Mouse (Mus musculus): Measurements from ENCODE around the gene Wdfy4.

Gene Wdfy4

DNA sequence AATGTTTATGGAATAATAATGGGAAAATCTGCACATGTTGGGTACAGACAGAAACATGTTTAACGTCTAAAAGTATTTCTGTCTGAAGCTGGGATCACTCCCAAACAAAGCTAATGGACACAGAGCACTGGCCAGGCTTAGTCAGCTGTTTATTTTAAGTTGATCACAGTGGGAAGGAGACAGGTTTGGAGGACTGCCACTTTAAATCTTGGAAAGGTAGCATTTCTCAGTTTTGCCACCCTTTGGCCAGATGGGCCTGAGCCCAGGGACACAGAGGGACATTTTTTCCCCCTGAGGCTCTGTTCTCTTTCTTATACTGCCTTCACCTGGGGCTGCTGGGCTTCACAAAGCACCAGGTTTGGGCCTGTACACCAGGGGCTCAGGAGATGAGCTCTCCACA lies 103.0 kb downstream of the Wdfy4 start:
- no peak for DNase-seq (ENCODE audit: low read depth in 2 of 2, low spot score in 2 of 2)

DNA sequence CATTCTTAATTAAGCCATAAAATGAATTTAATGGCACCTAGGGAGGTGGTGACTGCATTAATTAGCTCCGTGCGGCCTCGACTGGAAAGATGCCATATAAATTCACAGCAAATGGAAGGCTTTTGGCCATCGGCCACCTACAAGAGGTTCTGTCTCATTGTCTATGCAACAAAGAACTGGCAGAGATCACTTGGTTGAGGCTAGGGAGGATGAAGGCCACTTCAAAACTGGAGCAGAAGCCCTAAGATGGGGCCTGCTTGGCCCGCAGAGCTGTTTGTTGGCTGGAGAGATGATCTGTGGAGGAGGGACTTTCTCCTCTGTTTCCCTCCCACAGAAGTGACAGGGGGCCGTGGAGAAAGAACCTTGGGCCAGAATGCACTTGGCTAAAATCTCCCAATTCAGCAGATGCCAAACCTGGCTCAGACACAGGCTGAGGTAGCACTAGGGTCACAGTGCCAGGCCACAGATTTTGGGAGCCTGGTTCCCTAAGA lies 103.9 kb downstream of the Wdfy4 start:
- no peak for DNase-seq (ENCODE audit: low read depth in 2 of 2, low spot score in 2 of 2)

DNA sequence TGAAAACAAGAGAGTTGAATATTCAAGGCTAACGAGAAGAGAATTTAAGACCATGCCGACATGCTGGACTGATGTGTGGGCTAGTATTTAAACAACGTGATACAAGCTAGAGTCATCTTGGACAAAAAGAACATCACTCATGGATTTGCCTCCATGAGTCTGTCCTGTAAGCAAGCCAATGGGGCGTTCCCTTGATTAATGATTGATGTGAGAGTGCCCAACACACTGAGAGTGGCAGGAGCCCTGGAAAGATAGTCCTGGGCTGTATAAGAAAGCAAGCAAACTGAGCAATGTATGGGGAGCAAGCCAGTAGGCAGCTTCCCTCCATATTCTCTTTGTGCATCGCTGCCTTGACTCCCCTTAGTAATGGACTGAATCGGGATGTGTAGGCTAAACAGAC lies 106.7 kb downstream of the Wdfy4 start:
- DNase-seq (ENCODE audit: low read depth in 2 of 2, low spot score in 2 of 2) = no peak

DNA sequence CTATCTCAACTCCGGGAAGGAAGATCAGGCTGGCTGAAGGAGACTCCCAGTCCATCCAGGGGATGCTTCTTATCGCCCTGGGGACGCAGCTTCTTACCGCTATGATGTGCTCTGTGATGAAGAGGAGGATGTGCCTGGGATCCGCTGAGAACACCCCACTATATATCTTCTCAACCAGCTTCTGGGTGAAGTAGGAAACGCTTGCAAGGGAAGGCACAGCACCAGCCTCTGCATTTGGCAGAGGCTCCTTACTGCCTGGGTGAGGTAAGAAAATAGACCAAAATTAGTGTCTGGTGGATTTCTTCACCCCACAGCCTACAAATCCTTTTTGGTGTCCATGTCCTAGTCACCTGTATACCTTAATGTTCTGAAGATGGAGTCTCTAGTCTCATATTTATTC lies 107.2 kb downstream of the Wdfy4 start:
- no peak for DNase-seq (ENCODE audit: low read depth in 2 of 2, low spot score in 2 of 2)

DNA sequence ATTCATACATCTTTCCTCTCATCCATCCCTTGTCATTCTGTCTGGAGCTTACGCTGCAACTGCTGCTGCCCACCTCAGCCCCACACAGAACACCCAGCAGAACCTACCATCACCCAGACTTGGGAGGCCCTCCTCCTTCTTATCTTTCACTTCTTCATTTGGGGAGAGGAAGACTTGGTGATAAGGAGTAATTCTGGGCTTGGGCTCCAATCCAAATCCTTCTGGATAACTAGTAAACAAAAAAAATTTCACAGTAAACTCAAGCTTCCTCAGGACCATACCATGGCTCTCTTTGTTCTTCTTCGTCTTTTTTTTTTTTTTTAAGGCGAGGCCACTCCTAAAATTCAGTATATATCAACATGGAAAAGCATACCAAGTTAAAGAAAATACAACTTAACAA lies 112.0 kb downstream of the Wdfy4 start:
- DNase-seq (ENCODE audit: low read depth in 2 of 2, low spot score in 2 of 2) = no peak

DNA sequence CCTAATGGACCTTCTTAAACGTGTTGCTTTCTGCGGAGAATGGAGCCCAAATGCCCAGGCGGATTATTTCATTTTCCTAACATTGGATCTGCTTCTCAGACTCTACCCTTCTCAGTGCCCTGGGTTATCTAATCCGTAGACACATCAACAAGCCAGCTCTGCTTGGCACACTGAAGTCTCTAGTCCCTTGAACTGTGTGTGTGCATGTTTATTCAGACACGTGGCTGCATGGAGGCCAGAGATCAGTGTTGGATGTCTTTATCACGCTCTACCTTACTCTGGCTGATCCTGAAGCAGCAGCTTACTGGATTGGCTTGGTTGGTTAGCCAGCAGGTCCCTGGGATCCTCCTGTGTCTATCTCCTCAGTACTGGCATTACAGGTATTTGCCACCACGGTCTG lies 113.0 kb downstream of the Wdfy4 start:
- no peak for DNase-seq (ENCODE audit: low read depth in 2 of 2, low spot score in 2 of 2)

DNA sequence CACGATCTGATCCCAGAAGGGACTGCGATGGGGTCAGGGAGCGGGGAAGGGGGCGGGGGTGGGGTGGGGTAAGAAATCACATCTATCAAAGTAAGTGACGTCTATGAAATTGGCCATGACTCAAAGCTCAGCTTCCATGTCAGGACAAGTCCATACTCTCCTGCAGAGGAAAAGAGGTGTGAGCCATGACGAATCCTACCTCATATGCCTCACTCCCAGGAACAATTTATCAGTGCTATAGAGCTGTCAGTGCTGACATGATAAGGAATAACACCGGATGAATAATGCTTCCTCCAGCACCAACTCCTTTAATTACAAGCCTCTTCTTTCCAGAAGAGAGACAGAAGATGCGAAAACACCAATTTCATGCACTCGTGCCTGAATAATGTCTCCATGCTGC lies 117.6 kb downstream of the Wdfy4 start:
- no peak for DNase-seq (ENCODE audit: low read depth in 2 of 2, low spot score in 2 of 2)

DNA sequence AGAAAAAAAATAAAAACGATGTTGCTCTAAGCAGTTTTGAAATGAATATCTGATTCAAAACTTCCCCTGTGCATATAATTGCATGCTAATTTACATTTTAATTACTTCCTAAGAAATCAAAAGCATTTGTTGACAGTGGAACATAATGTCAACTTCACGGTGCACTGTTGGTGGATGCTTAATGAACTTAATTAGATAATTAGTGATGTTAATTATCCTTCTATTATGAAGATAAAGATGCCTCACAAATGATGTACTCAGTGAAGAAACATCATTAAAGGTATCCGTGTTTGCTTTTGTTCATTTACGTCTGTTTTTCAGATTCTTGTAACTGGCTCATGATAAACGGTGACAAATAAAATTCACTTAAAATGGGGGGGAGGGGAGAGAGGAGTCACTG lies 122.3 kb downstream of the Wdfy4 start:
- DNase-seq (ENCODE audit: low read depth in 2 of 2, low spot score in 2 of 2) = no peak

DNA sequence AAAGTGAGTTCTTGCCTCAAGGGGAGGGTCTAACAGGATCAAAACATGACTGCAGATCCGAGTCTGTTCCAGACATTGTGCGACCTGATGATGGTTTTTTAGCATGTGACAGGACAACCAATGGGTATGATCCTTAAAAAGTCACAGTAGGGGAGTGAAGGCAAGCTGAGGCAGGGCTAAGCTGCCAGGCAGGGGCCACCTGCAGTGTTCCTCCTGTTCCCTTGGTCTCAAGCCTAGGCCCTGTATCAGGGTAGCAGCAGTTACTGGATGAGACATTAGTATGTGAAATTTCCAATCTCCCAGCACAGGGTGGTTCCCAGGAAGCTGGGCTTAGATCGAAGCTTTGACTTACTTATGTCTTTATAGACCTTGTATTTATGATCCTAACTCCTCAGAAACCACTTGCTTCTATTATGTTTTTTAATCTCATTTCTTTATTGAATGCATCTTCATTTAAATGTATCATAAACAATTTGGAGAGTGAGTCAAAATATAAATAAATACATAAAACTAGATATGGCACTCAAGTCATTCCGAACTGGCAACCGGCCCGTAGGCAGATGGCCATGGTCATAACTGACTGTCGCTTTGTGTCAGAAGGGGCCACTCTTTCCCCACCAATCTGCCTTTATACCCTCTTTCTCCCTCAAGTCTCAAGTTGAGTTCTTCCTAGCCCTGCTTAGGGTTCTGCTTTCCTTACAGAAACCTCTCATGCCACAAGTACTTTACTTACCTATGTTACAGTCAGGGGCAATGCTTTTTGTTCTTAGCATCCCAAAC lies 126.2 kb downstream of the Wdfy4 start:
- DNase-seq (ENCODE audit: low read depth in 2 of 2, low spot score in 2 of 2) = no peak

DNA sequence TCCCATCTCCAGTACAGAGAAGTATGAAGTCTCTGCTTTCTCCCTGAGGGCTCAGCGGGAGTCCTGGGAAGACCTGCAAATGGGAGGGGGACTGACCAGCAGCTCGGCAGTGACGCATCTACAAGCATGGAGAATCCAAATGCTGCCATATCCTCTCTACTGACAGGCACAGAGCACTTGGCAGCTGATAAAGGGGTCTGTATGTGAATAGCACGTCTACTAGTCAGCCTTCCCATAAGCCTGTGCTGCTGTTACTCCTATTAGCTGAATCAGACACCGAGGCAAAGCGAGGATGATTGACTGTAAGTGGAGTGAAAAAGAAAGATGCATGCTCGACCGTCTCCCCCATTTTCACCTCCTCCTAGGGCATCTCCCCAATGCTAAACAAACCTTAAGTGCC lies 131.9 kb downstream of the Wdfy4 start:
- no peak for DNase-seq (ENCODE audit: low read depth in 2 of 2, low spot score in 2 of 2)

DNA sequence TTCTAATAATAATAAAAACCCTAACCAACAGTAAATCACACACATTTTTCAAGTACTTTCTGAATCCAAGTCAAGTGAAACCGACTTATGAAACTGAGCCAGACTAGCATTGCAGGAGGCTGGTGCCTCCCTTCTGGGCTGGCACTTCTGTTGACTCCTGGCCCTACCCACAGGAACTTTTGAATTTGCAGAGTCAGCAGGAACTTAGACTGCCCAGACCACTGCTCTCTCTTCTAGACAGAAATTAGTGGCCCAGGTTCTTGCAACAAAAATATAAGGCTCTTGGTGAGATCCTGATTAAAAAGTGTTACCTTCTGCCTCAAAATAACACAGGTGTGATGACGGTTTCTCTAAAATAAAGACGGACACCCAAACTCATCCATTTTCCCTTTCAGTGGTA lies 140.1 kb downstream of the Wdfy4 start:
- no peak for DNase-seq (ENCODE audit: low read depth in 2 of 2, low spot score in 2 of 2)

DNA sequence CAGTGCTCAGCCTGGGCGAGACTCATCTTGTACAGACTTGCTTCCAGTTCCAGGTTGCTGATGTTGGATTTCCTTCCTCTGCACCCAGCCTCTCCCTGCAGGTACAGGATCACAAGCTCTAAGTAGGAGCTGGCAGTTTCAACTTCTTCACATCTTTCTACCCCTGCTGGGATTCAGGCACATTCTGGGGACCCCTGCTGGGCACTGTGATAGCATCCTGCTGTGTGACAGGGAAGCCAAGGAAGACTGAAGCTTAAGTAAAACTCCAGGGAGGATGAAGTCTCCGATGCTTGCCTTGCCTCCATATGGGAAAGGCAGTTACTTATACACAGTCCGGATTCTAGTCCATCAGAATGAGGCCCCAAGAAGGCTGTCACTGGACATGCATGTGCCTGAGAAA lies 148.5 kb downstream of the Wdfy4 start:
- no peak for DNase-seq (ENCODE audit: low read depth in 2 of 2, low spot score in 2 of 2)

DNA sequence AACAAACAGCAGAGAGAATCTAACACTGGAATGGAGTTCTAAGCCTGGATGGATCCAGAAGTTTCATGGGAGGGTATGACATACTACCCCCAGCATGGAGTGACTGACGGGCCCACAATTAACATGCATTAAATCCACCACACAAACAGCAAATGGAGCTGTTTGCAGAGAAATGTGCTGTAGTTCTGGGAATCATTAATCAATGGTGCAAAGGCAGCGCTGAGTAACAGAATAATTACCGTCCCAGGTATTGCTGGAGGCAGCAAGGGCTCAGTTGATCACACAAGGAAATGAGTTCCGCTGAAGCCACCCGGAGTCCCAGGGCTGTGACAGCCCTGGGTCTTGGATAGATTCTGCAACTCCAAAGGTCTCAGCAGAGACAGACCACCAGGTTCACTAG lies 149.9 kb downstream of the Wdfy4 start:
- no peak for DNase-seq (ENCODE audit: low read depth in 2 of 2, low spot score in 2 of 2)

DNA sequence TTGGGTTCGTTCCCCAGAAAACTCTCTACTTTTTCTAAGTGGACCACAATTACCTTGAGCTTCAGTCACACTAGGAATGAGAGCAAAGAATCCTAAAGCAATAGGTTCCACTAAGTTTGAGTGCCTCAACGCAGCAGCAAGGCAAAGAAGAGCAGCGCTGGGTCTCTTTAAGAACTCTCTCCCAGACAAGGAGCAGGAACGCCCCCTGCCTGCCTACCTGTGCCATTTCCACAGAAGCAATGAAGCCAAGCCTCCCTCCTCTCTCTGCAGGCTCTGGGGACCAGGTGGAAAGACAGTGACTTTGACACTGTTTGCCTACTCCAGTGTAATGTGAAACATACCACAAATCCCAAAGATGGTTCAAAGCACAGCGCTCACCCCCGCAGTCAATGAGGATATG lies 151.9 kb downstream of the Wdfy4 start:
- no peak for DNase-seq (ENCODE audit: low read depth in 2 of 2, low spot score in 2 of 2)

DNA sequence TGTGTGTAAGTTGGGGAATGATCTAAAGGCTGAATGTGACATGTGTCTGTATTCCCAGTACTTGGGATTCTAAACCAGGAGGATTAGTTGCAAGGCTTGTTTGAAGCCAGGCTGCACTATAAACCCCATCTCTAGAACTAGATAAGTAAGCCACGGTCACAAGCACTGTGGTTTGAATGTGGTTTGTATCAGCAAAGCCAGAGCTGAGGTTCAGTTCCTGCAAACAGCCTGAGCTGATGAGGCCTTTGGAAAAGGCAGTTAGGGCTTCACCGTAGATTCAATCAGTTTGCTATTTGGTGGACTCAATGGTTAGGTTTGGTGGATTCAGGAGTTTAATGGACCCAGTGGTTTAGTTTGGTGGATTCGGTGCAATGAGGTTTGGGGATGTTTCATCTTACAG lies 154.5 kb downstream of the Wdfy4 start:
- no peak for DNase-seq (ENCODE audit: low read depth in 2 of 2, low spot score in 2 of 2)

DNA sequence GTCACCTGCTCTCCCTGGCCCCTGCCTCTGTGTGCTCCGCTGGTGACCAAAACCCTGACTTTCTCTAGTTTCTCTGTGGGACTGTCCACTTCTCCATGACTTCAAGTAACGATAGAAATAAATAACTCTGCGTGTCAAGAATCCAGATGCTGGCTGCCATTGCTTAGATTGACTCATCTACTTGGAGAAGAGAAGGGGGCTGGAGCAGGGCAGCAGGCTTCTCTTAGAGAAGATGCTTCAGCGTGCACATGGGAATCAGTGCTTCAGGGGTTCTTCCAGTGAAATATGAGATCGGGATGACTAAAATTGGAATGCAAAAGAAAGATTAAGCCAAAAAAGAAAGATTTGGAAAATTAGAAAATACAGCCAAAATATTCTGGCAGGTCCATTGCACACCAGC lies 165.7 kb downstream of the Wdfy4 start:
- no peak for DNase-seq (ENCODE audit: low read depth in 2 of 2, low spot score in 2 of 2)

DNA sequence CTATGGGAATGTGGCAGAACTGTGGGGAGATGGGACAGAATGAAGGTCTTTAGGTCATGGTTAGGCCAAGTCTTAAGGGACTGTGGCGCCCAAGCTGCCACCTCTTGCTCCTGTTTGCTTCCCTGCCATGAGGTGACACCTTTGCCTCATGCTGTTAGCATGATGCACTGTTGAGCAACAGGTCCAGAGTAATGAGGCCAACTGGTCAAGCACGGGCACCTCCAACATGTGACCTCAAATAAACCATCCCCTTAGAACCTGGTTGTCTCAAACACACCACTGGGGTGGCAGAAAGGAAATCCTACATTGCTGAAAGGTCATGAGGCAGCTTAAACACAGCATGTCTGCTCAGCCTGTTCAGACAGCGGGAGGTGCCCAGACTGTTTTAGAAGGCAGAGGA lies 166.3 kb downstream of the Wdfy4 start:
- no peak for DNase-seq (ENCODE audit: low read depth in 2 of 2, low spot score in 2 of 2)

DNA sequence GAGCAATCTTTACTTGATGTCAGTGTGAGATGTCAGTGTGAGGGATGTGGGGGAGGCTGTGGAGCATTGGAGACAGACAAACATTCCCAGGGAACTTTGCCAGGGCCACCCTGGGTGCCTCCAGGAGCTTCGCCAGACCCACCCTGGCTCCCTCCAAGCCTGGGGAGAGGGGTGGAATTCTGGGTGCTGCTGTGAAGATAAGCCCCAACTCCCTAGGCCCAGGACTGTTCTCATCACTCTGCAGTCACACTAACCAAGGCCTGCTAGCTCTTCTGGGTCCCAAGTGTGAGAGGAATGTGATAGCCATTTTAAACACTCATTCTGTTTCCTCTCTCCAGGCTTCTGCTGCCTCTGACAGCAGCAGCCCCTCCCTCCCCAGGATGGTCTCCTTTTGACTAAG lies 177.7 kb downstream of the Wdfy4 start:
- DNase-seq (ENCODE audit: low read depth in 2 of 2, low spot score in 2 of 2) = no peak

DNA sequence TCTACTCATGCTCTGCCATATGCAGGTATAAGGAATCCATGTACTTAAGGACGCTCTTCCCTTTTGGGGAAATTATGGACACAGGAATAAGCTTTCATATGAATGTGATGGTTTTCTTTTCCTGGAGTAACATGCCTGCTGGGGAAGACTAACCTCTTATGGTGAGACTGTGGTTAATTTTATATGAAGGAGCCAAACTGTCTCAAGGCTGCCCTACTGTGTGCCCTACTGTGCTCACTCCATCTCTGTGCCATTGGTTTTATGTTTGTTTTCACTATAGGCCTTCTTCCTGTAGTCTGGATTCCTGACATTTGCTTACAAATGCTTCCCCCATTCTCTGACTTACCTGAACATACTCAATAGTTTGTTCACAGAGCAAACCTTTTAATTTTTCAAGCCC lies 180.2 kb downstream of the Wdfy4 start:
- no peak for DNase-seq (ENCODE audit: low read depth in 2 of 2, low spot score in 2 of 2)

DNA sequence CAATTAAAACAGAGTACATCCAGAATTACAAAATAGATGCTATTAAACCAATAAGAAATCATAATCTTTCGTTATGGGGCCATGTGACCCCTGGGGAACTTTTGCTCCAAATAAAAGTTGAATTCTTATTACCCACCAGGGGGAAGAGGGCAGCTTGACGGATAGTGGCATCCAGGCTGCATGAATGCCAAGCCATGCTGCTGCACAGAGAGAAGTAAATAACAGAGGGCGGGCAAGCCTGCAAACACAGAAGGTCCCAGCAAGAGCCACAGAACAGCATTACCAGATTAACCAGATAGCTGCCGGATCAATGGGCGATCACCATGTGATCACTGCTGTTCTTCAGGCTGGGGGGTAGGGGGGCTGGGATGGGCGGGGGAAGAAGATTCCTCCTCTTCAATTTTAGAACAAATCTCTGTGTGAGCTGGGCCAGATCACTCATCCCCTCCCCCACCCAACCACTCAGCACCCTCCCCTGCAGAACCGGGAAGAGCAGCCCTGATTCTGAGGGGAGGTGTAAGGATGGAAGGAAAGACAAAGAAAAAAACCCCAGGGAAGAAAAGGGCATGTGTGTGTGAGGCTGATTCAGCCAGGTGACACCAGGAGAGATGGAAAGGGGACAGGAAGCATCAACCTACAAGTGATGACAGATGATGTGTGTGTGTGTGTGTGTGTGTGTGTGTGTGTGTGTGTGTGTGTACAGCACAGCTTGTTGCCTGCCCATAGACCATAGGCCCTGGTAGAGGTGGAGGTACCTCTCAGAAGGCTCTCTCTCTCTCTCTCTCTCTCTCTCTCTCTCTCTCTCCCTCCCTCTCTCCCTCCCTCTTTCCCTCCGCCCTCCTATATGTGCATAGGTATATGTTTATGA lies 185.0 kb downstream of the Wdfy4 start:
- no peak for DNase-seq (ENCODE audit: low read depth in 2 of 2, low spot score in 2 of 2)

DNA sequence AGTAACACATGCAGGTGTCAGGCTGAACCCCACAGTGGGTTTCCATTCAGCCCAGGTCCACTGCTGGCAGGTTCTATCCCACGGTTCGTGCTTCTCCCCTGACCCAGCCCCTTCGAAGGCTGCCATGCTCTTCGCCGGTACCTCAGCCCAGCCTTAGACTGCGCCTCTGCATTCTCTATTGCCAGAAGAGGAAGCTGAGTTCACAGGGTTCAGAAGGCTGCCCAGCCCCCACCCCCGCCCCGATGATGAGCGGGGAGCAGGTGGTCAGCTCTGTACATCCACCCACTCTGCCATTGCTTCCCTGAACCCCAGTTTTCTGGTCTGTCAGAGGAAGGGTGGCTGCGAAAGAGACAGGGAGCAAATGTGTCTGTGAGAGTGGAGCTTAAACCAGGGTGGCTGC lies 185.8 kb downstream of the Wdfy4 start:
- no peak for DNase-seq (ENCODE audit: low read depth in 2 of 2, low spot score in 2 of 2)

DNA sequence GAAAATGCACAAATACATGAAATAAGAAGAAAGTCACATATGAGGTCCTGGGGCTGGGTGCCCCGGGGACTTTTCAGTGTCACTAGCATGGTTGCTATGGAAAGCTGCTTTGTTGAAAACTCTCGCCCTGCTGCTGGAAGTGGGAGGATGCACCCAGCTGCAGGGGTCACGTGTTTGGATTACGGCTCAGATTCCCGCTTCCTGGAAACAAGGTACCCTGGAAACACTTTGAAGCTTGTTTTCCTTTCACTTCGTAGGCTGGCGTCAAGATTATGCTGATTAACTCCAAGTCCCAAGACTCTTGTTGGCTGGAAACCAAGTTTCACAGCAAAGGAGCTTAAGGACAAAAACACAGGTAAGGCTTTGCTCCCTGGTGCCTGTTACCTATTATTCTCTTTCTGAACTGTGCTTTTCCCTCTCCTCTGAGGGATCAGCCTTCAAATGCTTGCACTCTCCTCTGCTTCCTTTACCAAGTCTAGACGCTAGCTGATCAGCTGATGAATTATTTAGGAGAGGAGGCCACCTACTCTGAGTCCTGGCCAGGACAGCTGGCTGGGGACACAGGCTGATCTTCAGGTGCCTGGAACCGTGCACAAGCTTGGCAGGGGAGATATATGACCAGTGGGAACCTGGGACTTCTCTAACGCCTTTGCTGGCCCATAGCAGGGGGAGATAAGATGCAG lies 190.2 kb downstream of the Wdfy4 start:
- no peak for DNase-seq (ENCODE audit: low read depth in 2 of 2, low spot score in 2 of 2)
